Mouse (Mus musculus): ENCODE data around the gene Ranbp17.

GRCm38 (mm10) chr11:33274816-33275215 is 238.7 kb downstream of the Ranbp17 start:
- TF ChIP-seq POLR2A (IDR thresholded peaks at IDR 0.05; ENCODE audit: borderline replicate concordance, low read depth, low read length) (no peak), CTCF (IDR thresholded peaks at IDR 0.05; ENCODE audit: low read depth, low read length) (no peak)
